Mouse (Mus musculus) heart, postnatal 0 days (tissue): ENCODE results near the gene Fam102a.

Experiments used
- CTCF ChIP-seq: IDR thresholded peaks from 2 replicates; pipeline ENCODE4 v1.5.1; 2016; ENCODE audit warnings: antibody characterized with exemption, control low read depth, low read depth
- EP300 ChIP-seq: IDR thresholded peaks from 2 replicates; pipeline ENCODE4 v1.6.1; 2016; ENCODE audit warnings: antibody characterized with exemption, low read depth

GRCm38 (mm10) chr2:32493301-32493701, 41.8 kb upstream of the Fam102a start:
- TF ChIP-seq CTCF, result no peak
- TF ChIP-seq EP300, result no peak
